Mouse (Mus musculus): Measurements from ENCODE around the gene Clasrp.
A peak's percentile ranks its signal among the peaks of the same experiment; 100 is the strongest.

Gene Clasrp

DNA sequence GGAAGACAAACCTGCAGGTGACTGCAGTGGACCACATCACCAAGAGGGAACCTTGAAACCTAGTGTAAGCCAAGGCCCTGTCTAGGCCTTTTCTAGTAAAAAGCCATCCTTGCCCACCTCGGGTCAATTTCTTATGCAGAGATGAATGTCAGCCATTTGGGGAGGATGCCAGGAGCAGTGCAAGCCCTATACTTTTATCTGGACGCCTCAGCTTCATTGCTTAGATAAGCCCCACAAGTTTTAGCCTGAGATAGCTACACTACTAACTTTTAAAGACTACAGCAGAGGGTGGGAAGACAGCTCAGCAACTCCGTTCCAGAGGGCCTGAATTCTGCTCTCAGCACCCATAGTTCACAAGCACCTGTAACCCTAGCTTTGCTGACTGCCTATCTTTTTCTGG is 40.4 kb downstream of the Clasrp start:
- no peak for DNase-seq (ENCODE audit: low spot score in 2 of 2)

GRCm38 (mm10) chr7:19562643-19563410 is 41.5 kb downstream of the Clasrp start, which contains the start of gene Ppp1r37:
Gene Ppp1r37 (minus strand): TSS chr7:19563076.
- DNase-seq (ENCODE audit: low spot score in 2 of 2), result no peak

GRCm38 (mm10) chr7:19561765-19562642 is 42.3 kb downstream of the Clasrp start:
- peak; percentile 70 to 81 for DNase-seq (ENCODE audit: low spot score in 2 of 2)

DNA sequence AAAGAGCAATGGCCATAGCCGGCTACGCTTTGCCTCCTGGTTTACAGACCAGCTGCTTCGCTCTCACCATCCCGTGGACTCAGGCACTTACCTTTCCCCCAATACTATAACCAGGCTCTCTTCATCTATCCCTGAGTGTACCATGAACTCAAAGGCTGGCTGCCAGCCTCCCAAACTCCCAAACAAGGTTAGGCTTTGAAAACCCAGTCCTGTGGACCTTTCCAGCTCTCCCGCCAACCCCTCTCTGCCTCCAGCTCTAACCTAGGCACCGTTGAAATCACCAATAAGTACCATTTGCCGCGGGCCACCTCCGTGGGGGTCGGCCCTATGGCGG is 42.9 kb downstream of the Clasrp start:
- DNase-seq (ENCODE audit: low spot score in 2 of 2), result no peak

GRCm38 (mm10) chr7:19560491-19561260 is 43.6 kb downstream of the Clasrp start:
- DNase-seq (ENCODE audit: low spot score in 2 of 2), result no peak

- DNase-seq (ENCODE audit: low spot score in 2 of 2), result no peak
These were observed 45.3 kb downstream of the Clasrp start for GRCm38 (mm10) chr7:19558965-19559364.

DNA sequence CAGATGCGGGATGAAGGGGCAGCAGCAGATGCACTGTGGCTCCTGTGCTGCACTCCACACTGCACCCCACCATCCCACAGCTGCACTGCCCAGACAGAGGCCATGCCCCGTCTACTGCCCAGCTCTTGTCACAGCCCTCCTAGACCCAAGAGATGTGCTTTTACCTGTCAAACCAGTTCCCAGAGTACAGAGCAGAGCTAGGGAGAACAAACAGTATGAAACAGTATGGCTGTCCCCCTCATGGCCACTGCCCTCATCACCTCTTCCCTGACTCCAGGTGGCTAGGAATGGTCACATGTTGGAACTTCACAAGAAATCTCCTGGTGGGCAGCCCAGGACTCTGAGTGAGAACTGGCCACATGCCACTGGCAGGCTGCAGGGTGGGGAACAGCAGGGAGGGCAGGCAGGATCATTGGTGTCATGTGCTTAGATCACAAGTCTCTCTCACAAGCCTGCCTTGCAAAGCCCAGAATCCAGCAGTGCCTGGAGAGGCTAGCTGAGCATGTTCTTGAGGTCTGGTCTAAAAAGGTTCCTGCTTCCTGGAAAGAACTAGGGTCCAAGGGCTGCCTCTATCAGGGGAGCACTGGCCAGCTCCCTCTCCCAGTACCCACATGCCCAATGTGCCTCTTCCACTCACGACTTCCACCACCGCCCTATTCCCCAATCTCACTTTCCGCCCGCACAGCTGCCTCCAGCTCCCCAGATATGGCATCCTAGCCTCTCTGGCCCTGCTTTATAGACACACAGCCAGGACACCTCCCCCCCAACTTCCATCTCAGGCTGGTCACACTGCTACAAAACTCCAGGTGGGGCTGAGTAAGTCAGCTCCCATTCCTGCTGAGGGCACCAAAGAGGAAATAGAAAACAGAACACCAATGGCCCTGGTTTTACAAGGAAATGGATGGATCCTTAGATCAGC is 46.0 kb downstream of the Clasrp start:
- DNase-seq (ENCODE audit: low spot score in 2 of 2), result no peak

- no peak for DNase-seq (ENCODE audit: low spot score in 2 of 2)
These were observed 47.2 kb downstream of the Clasrp start for GRCm38 (mm10) chr7:19557086-19557485.

DNA sequence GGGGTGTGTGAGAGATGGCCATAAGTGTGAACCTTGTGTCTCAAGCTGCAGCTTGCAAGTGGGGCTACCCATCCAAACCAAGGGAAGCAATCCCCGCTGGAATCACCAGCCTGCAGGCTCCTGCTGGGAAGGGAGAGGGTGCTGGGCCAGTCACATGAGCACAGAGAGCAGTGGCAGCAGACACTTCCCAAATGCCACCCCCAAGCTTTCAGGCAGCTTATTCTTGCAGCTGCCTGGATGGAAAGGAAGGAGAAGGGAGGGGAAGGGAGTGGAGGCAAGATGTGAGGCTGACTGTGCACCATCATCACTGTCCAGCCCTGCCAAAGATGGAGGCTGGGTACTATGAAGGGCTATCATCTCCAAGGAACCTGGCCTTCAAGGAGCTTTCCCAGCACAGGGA is 50.1 kb downstream of the Clasrp start:
- peak; percentile 62 to 79 for DNase-seq (ENCODE audit: low spot score in 2 of 2)

- DNase-seq (ENCODE audit: low spot score in 2 of 2), result no peak
These were observed 51.8 kb downstream of the Clasrp start for GRCm38 (mm10) chr7:19552443-19552842.

DNA sequence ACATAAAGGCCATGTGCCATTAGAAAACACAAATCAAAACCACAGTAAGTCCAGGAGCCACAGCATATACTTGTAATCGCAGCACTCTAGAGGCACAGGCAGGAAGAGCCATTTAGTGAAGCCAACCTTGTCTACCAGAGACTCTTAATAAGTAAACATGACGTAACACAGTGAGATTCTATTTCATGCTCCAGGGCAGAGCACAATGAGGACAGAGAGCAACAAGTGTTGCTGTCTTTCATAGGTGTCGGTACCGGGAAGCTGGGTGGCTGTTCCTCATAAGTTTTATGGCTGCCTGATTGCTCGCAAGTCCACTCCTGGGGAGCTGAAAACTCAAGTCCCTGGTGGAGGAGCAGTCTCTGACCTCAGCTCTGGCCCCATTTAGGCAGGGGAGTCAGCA is 52.7 kb downstream of the Clasrp start:
- no peak for DNase-seq (ENCODE audit: low spot score in 2 of 2)

- no peak for DNase-seq (ENCODE audit: low spot score in 2 of 2)
These were observed 54.9 kb downstream of the Clasrp start for GRCm38 (mm10) chr7:19549394-19549793.

GRCm38 (mm10) chr7:19547344-19547969 is 56.8 kb downstream of the Clasrp start:
- DNase-seq (ENCODE audit: low spot score in 2 of 2), result no peak

DNA sequence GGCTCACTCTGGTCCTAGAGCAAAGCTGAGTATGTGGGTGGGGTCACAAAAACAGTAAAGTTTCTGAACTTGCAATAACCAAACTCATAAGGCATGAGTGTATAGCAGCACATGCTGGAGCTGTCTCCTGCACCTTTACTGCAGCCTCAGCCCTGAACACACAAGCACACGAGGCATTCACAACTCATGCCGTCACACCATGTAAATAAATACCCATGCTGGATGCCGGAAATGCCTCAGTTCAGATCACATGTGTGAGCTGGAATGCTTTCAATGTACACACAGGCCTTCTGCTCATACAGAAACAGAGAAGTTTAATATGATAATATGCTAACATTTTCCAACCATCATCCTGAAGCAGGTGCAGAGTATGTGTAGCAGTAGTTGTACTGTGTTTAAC is 58.3 kb downstream of the Clasrp start:
- no peak for DNase-seq (ENCODE audit: low spot score in 2 of 2)

DNA sequence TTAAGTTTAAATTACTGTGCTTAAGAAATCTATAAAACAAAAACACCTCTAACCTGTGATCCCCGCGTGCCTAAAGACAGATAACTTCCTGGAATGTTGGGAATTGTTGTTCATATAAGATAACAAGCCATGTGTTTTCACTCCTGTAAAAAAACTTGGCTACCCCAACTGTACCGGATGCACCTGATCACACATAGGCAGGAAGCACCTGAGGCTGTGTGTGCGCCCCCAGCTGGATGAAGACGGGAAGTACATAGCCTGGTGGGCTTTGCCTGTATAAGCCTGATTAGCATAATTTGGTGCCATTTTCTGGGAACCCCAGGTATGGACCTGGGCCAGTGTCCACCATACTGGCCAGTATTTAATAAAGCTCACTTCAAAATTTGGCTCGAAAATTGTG is 60.7 kb downstream of the Clasrp start:
- DNase-seq (ENCODE audit: low spot score in 2 of 2), result no peak

GRCm38 (mm10) chr7:19542155-19542691 is 62.1 kb downstream of the Clasrp start:
- DNase-seq (ENCODE audit: low spot score in 2 of 2), result no peak

DNA sequence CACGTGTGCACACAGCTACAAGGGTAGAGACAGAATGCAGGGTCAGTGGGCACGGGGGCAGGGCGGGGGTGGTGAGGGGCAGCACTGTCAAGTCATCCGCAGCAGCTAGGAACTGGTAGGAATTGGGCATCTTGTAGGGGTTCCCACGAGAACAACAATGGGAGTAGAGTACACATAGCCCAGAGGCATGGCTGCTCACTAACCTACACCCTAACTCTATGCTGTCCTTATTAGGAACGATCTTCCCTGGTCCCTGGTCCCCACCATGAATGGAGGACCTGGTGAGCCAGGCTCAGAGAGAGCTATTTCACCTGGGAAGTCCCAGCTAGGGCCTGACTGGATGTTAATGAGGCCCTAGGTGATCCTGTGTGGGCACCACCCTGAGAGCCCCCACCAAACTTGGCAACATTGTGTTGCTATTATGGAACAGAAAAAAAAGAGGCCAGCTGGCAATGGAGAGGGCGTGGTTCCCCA is 62.6 kb downstream of the Clasrp start:
- DNase-seq (ENCODE audit: low spot score in 2 of 2), result no peak

- no peak for DNase-seq (ENCODE audit: low spot score in 2 of 2)
These were observed 63.3 kb downstream of the Clasrp start for GRCm38 (mm10) chr7:19540771-19541566.

DNA sequence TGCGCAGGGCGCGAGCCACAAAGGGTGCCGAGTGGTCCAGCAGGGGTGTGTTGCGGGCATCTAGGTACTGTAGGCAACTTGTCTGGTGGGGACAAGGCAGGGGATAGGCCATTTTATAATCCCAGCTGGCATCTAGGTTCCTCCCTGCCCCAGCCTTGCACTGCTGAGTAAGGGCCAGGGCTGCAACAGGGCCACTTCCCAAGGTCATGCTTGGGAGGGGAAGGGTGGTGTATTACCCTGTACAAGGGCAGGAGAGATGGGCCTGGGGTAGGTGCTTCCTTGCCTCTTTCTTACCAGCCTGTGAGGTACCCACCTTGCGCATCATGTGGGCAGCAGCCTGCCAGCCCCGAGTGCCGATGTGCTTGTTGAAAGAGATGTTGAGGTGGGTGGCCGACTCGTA is 69.6 kb downstream of the Clasrp start:
- DNase-seq (ENCODE audit: low spot score in 2 of 2), result no peak

All from right cerebral cortex, postnatal 36 days (tissue).